Mouse (Mus musculus): ENCODE results near the gene Chga.
A peak's percentile ranks its signal among the peaks of the same experiment; 100 is the strongest.

Chga gene

GRCm38 (mm10) chr12:102607808-102608517, 53.2 kb downstream of the Chga start:
- H3K36me3 ChIP-seq (ENCODE audit: insufficient read depth, low read length): peaks cover 94% of the 10 kb centered on the region
- TF ChIP-seq CTCF (conservative IDR thresholded peaks at IDR 0.05; ENCODE audit: low read length) (no peak), POU5F1 (IDR thresholded peaks at IDR 0.05; ENCODE audit: borderline replicate concordance, low read length) (no peak)

GRCm38 (mm10) chr12:102610927-102611326, 56.2 kb downstream of the Chga start:
- Histone ChIP-seq H3K36me3 (ENCODE audit: insufficient read depth, low read length) (peaks cover 89% of the 10 kb centered on the region), H3K9me3 (ENCODE audit: low read length) (no peaks in the 10 kb centered on the region), H3K4me1 (replicated peaks; ENCODE audit: low read depth, low read length) (peaks cover 38% of the 10 kb centered on the region), H3K27me3 (ENCODE audit: insufficient read depth, low read length) (no peaks in the 10 kb centered on the region), H3K4me3 (replicated peaks; ENCODE audit: low read length) (no peak overlapping the region)
- TF ChIP-seq NANOG (IDR thresholded peaks at IDR 0.05; ENCODE audit: borderline replicate concordance, low read length) (no peak), CTCF (conservative IDR thresholded peaks at IDR 0.05; ENCODE audit: low read length) (no peak), POU5F1 (IDR thresholded peaks at IDR 0.05; ENCODE audit: borderline replicate concordance, low read length) (no peak)

More at GRCm38 (mm10) chr12:102607808-102608517, 53.2 kb downstream of the Chga start:
- H3K4me1 ChIP-seq (replicated peaks; ENCODE audit: low read depth, low read length): peaks cover 51% of the 10 kb centered on the region
- H3K4me3 ChIP-seq (replicated peaks; ENCODE audit: low read length): 0 out of 2 replicates have a peak overlapping the region, but pooled peaks have one; percentile 14
- H3K9me3 ChIP-seq (ENCODE audit: low read length): no peaks in the 10 kb centered on the region
- H3K27me3 ChIP-seq (ENCODE audit: insufficient read depth, low read length): no peaks in the 10 kb centered on the region

GRCm38 (mm10) chr12:102612431-102612830, 57.7 kb downstream of the Chga start:
- TF ChIP-seq CTCF (conservative IDR thresholded peaks at IDR 0.05; ENCODE audit: low read length): no peak
- TF ChIP-seq NANOG (IDR thresholded peaks at IDR 0.05; ENCODE audit: borderline replicate concordance, low read length): no peak
- TF ChIP-seq POU5F1 (IDR thresholded peaks at IDR 0.05; ENCODE audit: borderline replicate concordance, low read length): no peak
- H3K9me3 ChIP-seq (ENCODE audit: low read length): no peaks in the 10 kb centered on the region
- peaks cover 88% of the 10 kb centered on the region for H3K36me3 ChIP-seq (ENCODE audit: insufficient read depth, low read length)

GRCm38 (mm10) chr12:102613411-102613810, 58.6 kb downstream of the Chga start:
- Histone ChIP-seq H3K27me3 (ENCODE audit: insufficient read depth, low read length) (no peaks in the 10 kb centered on the region), H3K4me3 (replicated peaks; ENCODE audit: low read length) (no peak overlapping the region), H3K36me3 (ENCODE audit: insufficient read depth, low read length) (peaks cover 84% of the 10 kb centered on the region), H3K9me3 (ENCODE audit: low read length) (no peaks in the 10 kb centered on the region), H3K4me1 (replicated peaks; ENCODE audit: low read depth, low read length) (peaks cover 34% of the 10 kb centered on the region)
- TF ChIP-seq POU5F1 (IDR thresholded peaks at IDR 0.05; ENCODE audit: borderline replicate concordance, low read length) (no peak), NANOG (IDR thresholded peaks at IDR 0.05; ENCODE audit: borderline replicate concordance, low read length) (no peak), CTCF (conservative IDR thresholded peaks at IDR 0.05; ENCODE audit: low read length) (no peak)

More at GRCm38 (mm10) chr12:102612431-102612830, 57.7 kb downstream of the Chga start:
- H3K4me3 ChIP-seq (replicated peaks; ENCODE audit: low read length): no peak overlapping the region
- H3K4me1 ChIP-seq (replicated peaks; ENCODE audit: low read depth, low read length): peaks cover 36% of the 10 kb centered on the region
- no peaks in the 10 kb centered on the region for H3K27me3 ChIP-seq (ENCODE audit: insufficient read depth, low read length)

All from E14TG2a.4 (cell line).